Mouse (Mus musculus) left cerebral cortex, postnatal 36 days (tissue): ENCODE measurements around the gene Slc34a3. TPM values are rescaled to one million over a fixed set of nuclear protein-coding genes. Genes with fewer than 3 reads are reported as not detected.
"Not testable (repeated sequence)": the region's sequence is repeated elsewhere in the genome, so short reads cannot be mapped to it uniquely, and the experiment has no call there.

ENCODE experiments used
- DNase-seq, 2 experiments: peaks; one replicate each; pipeline ENCODE4 v3.0.0; 2021 to 2022; ENCODE audit warnings: low spot score in 2 of 2, mixed read lengths in 1 of 2
- intact Hi-C: fragments of 180-260 bp; cut with DNase I; formaldehyde crosslinking; loops from one replicate; pipeline ENCODE4 v1.15.1; 2025
- total RNA-seq, 2 experiments: library from RNA; stranded (reverse); gene quantifications; 2 replicates each; pipeline ENCODE4 v1.2.3; 2021

Slc34a3 gene
- total RNA-seq, 2 experiments from 2014 or later = not detected

DNA sequence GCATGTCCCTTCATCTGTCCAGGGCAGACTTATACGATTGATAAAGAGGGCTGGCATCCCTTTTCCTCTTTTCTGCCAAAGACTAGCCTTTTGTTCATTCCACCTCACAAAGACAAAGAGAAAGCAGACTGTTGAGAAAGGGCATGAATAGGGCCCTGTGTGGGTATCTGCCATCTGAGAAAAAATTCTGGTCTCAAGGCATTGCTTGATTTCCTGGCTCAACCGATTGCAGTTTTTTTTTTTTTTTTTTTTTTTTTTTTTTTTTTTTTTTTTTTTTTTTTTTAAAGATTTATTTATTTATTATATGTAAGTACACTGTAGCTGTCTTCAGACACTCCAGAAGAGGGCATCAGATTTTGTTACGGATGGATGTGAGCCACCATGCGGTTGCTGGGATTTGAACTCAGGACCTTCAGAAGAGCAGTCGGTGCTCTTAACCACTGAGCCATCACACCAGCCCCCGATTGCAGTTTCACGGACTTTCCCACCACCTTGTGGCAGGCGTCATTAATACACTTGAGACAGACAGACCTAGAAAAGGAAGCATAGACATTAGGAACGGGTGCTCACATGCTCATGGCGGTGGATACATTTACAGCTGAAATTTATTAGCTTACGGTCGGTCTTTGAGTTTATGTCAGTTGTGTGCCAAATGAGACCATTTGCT, 22.4 kb upstream of the Slc34a3 start:
- DNase-seq, intact Hi-C loops: not testable (repeated sequence)

DNA sequence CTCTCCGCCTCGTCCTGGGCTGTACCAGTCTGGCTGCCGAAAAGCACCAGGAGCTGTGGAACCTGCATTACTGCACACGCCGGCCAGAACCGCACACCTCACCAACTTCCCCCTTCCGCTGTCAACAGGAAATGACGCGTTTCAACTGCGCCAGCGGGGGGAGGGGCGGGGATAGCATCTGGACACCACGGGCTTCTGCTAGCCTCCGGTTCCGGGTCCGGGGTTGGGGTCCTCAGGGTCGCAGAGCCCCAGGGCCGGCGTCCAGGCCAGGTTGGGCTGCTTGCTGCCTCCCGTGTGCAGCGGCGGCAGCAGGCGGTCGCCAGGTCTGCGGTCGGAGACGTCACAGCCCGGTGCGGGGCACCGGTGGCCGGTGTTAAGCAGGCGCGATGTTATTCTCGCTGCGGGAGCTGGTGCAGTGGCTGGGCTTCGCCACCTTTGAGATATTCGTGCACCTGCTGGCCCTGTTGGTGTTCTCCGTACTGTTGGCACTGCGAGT, 21.2 kb upstream of the Slc34a3 start, which contains the start of gene Tmem203:
Gene Tmem203 (plus strand): TSS at position 156 of the 496 bp plus-strand sequence.
- intact Hi-C loops = loop anchor here (2.0 kb wide), 1 partner anchor 61 kb away; no protein-coding TSS in a partner anchor
- DNase-seq = peak; percentile 88 to 90

DNA sequence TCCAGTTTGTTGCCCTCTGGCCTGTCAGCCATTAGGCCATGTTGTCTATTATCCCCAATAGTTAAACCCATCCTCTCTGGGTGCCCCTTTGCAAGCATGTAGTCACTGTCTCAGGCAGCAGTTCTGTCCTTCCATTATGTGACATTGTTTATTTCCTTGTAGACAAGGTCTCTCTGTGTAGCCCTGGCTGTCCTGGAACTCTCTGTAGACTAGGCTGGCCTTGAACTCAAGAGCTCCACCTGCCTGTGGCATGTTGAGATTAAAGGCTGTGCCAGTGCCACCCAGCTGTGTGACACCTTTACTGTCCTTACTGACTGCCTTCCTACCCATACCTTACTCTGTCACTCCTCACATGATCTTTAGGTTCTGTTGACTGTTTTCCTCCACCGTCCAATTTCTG, 18.2 kb upstream of the Slc34a3 start:
- intact Hi-C loops = no loop called here

DNA sequence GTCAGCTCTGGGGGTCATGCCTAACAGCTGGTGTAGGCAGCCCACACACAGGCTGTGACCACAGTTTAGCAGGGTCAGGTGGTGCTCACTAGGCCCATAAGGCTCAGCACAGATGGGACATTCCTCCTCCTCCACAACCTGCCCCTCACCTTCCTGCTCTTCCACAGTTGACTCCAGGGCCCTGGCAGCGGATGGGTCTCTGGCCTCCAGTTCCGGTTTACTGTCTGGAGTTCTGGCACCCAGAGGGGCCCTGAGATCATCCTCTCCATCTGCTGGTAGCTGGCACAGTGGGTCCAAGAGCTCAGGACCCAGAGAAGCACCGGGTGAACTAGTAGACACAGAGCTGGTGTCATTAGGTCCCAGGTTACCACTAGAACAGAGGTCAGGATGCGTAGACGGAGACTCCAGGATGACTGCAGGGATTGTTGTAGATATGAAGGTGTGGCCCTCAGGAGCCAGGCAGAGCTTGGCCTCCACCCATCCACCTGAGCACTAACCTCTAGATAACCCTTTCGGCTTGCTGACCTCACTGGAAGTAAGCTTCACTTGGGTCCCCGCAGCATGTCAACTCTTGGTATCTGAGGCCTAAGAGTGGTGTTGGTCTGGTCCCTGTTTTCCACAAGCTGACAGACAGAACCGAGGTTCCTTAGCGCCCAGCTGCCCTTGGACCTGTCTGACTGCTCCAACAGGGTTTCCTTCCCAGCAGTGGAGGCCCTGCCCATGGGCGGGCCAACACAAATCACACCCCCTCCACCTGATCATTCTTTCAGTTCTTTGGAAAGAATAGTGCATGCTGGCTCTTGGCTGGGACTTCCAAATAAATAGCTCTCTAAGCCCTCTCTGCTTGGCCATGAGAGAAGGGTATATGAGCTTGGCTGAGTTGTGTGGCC, 12.3 kb upstream of the Slc34a3 start, which contains the start of gene AL732309.1:
Gene AL732309.1 (minus strand): TSS at position 681 of the 890 bp plus-strand sequence.
- DNase-seq = no peak
- intact Hi-C loops = no loop called here

More for the DNA sequence above, 18.2 kb upstream of the Slc34a3 start:
- no peak for DNase-seq

DNA sequence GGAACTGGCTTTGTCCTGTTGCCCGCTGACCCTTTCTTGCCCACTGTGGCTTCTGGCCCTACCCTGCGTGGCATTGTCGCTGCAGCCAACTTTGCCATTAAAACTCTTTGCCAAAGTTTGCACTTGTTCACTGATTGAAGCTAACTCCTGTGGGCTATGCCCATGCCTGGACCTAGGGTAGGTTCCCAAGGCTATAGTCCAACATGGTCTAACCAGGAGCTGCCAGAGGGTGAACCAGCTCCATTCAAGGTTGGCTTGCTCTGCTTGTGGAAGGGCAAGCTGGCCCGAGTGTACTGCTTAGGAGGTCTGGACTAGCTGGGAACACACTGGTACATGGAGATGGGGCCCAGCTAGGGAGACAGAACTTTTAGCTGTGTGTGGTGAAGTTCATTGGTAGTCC, 10.0 kb upstream of the Slc34a3 start:
- DNase-seq = no peak
- intact Hi-C loops = no loop called here

DNA sequence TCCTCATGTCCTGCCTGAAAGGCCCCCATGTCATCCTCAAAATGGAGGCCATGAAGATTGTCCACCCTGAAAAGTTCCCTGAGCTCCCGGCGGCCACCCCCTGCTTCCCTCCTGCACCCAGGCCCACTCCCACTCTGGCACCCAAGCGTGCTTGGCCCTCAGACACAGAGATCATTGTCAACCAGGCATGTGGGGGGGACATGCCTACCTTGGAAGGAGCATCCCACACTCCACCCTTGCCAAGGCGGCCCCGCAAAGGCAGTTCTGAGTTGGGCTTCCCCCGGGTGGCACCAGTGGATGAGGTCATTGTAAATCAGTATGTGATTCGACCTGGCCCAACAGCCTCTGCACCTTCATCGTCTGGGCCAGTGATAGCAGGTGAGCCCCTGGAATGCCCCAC, 9.2 kb upstream of the Slc34a3 start:
- DNase-seq = no peak
- intact Hi-C loops = no loop called here

DNA sequence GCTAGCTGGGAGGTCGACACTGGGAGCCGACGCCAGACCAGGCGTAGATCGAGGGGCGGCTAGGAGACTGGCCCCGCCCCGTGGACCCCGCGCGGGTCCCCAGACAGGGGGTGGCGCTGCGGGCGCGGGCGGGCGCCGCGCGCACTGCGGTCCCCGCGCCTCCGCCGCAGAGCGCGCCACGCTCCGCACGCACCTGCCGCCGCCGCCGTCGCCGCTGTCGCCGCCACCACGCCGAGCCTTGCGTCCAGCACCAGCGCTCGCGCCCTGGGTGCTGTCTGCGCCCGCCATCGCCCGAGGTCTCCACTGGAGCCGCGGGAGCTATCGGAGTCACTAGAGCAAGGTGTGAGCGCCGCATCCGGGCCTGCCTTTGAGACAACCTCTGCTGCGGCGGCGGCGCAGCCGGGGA, 7.9 kb upstream of the Slc34a3 start, which contains the start of the genes Rnf208 and Cysrt1:
Gene Rnf208 (plus strand): TSS at position 155 of the 406 bp plus-strand sequence.
Gene Cysrt1 (minus strand): TSS at position 352 of the 406 bp plus-strand sequence.
- intact Hi-C loops = no loop called here
- DNase-seq = peak; percentile 60 to 72

DNA sequence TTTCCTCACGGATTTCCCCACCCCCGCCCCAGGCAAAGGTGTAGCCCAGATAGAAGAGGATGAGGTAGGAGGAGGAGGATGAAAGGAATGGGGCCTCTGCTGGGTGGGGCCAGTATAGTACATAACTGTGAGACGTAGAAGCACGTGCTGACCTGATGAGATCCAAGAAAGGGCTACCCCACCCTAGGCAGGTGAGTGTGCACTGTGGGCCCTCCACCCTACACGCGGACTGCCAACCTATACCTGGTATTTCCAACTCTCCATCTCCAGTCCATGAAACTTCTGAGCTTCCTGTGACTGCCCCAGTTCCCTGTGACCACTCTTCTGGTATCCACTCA, 7.2 kb upstream of the Slc34a3 start:
- intact Hi-C loops = no loop called here
- no peak for DNase-seq

DNA sequence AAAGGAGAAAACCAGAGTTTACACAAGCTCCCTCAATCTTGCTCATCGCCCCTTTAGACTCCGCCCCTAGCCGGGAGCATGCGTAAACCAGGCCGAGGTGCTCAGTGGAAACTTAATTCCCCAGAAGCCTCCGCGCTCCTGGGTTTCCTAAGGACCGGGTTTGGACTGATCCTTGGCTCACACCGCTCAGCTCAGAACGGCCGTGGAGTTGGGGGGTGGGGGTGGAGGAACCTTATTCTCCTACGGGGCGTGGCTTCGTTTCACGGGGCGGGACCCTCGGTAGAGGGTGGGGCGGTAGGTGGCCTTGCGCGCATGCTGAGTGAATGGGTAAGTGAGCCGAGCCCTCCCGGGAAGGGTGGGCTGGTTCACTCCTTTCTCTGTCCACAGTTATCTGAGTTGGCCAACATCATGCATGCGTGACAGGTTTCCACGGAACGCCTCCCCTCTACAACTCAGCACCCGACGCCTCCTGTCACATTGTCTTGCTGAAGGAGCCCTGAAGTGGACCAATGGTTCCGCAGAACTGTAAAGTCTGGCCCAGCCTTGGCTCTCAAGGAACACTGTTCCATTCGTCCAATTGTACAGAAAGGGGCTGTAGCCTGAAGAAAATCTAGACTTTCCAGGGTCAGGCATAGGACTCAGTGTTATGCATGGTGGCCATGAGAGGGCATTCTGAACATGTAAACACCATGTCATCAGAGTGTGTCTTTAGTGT, 6.7 kb upstream of the Slc34a3 start:
- intact Hi-C loops = no loop called here
- peak; percentile 71 to 72 for DNase-seq

DNA sequence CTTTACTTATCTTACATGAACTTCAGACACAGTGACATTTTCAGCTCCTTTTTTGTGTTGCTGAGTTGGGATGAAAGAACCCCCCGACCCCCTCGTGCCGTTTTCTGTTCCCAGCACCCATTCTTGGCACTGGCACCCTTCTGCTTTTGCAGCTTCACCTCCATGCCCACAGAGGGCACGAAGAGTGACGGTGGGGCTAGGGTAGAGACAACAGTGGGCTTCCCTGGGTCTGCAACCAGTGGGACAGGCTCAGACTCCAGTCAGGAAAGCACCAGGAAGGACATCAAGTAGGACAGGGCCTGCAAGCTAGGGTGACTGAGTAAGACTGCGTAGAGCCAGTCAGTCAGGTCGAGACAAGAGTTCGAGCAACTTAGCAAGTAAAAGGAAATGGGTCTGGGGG, 6.1 kb upstream of the Slc34a3 start:
- intact Hi-C loops = no loop called here
- DNase-seq = no peak

DNA sequence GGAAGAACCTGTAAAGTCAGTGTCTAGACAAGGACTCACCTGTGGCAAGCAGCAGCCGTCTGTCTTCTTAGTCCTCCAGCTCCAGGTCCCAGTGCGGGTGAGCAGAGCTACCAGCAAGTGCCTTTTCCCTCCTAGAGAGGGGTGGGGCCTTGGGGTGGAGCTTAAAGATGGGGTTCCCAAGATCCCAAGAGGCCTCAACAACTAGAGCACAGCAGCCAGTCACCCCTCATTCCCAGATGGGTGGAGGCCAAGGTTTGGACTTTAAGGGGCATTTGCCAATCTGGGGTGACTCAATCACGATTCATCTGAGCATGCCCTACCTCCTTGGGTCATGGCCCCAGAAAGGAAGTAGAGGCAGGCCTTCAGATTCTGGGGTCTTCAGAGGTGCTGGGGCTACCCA, 5.6 kb upstream of the Slc34a3 start:
- intact Hi-C loops = no loop called here
- DNase-seq = no peak

DNA sequence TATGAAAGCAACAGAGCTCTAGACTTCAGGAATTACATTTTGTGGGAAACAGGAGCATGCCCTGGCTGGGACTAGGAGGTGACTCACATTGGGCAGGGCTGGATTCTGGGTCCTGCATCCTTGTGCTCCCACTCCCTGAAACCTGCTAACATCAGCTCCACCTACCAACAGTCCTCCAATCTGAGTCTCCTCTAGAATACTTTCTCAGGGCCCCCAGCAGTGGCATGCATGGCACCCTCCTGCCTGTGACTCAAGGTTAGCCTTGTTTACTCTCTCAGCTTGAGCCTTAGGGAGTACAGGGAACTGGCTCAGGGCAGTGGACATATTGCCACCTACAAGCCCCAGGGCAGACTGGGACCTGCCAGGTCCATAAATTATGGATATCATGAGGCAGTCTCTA, 3.9 kb upstream of the Slc34a3 start:
- intact Hi-C loops = no loop called here
- no peak for DNase-seq

DNA sequence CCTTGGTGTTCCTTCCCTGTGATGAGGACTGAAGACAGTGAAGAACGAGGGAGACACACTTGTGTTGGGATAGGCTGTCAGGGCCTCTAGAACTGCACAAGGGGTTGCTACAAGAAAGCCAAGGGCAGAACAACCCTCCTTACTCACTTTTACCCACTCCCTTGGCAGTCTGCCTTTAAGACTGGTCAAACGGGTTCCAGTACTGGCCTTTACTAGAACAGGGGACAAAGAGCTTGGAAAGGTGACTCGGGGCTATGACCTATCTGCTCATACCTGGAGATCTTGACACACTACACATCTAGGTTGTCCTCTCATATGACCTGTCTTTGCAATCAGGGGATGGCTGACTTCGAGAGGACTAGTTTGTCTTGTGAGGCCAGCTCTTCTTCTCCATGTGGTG, 3.4 kb upstream of the Slc34a3 start:
- intact Hi-C loops = no loop called here
- DNase-seq = no peak

DNA sequence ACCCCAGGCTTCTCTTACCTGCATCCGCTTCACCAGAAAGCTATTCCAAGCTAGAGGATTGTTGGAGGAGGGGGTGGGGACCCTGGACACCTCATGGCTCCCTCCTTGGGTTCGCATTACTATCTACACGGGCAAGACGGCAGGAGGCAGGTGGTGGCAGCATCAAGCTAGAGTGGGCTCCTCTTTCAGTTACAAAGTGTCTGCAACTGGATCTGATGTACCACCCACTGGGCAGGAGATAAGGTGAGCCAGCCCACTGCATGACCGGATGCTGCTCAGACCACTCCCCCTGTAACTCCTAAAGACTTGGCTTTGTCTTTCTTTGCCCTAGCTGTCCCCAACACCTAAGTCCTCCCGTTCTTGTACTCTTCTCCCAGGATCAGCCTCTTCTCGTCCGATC, 2.5 kb upstream of the Slc34a3 start, which contains the start of gene Rnf224:
Gene Rnf224 (minus strand): TSS at position 174 of the 400 bp plus-strand sequence.
- intact Hi-C loops = no loop called here
- DNase-seq = no peak

DNA sequence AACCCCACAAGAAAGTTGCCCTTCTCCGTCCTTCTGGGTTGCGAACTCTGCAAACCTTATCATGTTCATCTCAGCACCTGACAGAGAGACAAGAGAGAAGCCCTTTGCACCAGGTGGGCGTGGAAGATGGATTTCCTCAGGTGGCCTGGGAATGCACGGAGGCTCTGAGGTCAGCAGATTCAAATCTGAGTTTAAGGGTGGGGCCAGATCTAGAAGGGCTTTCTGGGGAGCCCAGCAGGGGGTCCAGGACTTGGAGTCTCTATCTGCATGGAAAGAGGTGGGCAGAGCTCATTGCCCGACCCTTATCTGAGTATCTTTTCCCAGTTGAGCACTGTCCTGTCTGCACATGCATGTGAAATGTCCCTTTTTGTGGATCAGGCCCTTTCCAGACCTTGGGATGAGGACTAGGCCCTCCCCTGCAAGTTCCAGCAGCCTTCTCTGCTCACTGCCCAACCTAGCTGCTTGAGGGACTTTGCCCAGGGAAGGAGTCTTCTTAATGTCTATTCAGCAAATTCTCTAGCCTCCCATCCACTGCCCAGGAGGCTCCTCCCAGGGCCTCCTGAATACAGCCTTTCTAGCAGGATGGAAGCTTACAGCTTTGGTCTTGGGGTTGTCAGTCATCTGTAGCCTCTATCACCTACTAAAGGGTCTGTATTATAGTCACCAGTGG, 522 bp upstream of the Slc34a3 start:
- intact Hi-C loops = no loop called here
- no peak for DNase-seq

DNA sequence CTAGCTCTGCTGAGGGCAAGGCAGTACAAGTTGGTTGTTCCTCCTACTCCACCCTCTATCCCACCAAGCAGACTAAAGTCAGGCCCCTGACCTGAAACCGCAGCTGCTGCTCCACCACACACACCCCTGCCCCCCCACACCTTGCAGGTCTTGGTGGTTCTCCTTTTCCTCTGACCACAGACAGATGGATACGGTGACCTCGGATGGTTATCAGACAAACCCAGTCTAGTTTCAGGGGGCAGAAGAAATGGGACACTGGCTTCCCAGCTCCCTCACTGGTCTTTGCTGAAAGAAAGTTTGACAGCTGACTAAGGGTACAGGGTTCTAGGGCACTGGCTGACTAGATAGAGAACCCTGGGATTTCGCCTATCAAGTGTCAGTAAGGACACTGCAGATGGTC, 743 bp downstream of the Slc34a3 start:
- intact Hi-C loops = no loop called here
- no peak for DNase-seq

DNA sequence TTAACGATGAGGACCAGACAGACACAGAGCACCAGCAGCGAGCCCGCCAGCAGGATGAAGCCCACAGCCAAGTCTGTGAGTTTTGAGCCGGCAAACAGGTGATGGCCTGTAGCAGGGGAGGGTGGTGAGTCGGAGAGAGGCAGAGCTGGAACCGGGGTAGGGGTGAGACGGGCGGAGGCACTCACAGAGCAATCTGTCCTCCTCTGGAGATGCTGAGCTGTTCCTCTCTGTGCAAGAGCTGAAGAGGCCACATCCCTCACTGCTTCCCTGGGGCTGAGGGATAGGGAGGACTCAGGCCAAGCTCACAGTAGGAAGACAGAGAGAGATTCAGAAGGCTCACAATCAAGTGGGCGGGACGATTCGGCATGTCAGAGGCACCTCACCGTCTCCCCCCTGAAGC, 3.1 kb downstream of the Slc34a3 start:
- DNase-seq = no peak
- intact Hi-C loops = no loop called here

DNA sequence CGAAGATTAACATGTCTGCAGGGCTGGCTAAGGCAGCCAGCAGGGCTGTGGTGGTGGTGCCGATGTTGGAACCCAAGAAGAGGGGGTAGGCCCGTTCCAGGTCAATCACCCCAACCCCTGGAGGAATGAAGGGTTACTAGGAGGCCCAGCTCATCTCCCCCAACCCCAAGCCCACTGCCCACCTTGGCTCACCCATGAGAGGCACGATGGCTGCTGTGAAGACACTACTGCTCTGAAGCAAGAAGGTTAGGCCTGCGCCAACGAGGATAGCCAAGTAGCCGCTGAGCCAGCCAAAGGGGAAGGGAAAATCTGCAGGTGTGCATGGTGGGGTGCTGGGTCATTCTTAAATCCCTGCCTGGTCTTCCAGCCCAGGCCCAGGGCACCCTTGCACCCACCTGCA, 3.6 kb downstream of the Slc34a3 start:
- intact Hi-C loops = no loop called here
- DNase-seq = no peak

DNA sequence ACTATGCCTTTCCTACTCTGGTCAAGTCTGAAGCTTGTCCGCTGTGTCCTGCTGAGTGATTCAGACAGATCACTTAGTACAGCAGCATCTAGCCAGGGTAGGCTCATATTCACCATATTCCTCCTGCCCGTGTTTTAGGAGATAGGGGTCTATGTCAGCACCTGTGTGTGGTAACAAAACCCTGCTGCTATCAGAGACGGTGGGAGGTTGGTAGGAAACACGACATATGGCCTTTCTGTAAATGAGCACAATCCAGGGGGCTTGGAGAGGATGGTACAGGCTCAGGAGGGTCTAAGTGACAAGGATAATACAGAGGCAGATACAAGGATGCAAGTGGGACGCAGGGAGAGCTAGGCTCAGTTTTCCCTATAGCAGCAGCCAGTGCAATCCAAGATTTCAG, 4.6 kb downstream of the Slc34a3 start:
- intact Hi-C loops = loop anchor here (5.0 kb wide), 1 partner anchor 37 kb away; no protein-coding TSS in a partner anchor

More for the DNA sequence above, 4.6 kb downstream of the Slc34a3 start:
- no peak for DNase-seq
